Mouse (Mus musculus) layer of hippocampus, postnatal 25 days (tissue): ENCODE measurements around the gene Mfsd2a. TPM values are rescaled to one million over a fixed set of nuclear protein-coding genes. Genes with fewer than 3 reads are reported as not detected.
A peak's percentile ranks its signal among the peaks of the same experiment; 100 is the strongest.

ENCODE experiments used
- DNase-seq, 2 experiments: peaks; one replicate each; pipeline ENCODE4 v3.0.0; 2022; ENCODE audit warnings: mixed read lengths in 2 of 2, low spot score in 1 of 2; ENCODE audit errors: extremely low spot score in 1 of 2
- total RNA-seq, 2 experiments: library from RNA; stranded (reverse); gene quantifications; 2 replicates each; pipeline ENCODE4 v1.2.3; 2021

Gene Mfsd2a
- total RNA-seq, 2 experiments from 2014 or later: 37.9 to 54.8 TPM

- no peak for DNase-seq
Observed at GRCm38 (mm10) chr4:122980684-122981083, 19.7 kb upstream of the Mfsd2a start.

DNA sequence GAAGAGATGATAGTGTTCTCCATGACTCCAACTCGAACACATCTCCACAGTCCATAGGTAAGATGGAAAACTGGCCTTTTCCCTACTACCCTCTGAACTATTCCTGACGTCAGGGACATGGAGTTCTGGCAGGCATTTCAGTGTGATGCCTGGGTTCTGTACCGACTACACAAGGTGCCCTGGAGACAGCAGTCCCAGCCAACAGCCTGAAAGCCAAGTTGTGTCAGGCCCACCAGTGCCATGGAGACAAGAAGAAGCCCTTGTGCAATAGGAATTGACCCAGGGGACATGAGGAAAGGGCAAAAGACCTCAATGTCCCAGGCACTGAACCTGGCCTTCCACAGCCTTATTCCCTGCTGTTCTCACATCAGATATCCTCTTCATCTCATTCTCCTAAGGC, 18.8 kb upstream of the Mfsd2a start:
- DNase-seq: no peak

DNA sequence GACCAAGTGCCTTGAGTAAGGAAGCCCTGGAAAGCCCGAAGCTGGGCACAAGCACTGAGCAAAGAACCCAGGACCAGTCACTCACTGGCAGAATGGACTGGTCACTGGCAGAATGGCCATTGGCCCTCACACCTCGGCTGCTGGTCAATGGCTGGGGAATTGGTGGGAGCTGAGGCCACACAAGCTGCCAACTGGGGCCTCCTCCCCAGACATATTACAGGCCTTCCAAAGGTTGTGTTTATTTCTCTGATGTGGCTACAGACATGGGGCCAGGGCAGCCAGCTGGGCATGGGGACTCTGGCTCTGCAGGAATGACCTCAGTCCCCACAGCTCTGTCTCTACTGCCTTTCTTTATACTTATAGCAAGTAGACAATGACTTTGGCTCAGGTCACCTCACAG, 17.9 kb upstream of the Mfsd2a start:
- no peak for DNase-seq

DNA sequence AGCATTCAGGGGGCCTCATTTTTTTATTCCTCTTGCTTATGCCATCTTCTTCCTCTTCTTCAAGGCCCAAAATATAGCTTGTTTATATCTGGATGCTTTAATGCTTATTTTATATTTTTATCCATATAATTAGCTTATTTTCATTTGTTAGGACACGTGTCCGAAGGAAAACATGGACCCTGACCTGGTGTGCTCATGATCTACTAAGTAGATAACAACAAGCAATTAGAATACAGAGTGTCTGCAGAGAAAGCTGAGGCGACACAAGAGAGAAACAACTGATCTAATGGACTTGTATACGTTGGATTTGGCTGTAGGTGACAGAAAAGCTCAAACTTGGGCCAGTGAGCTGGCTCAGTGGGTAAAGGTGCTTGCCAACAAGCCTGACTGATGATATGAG, 15.9 kb upstream of the Mfsd2a start:
- DNase-seq: no peak

DNA sequence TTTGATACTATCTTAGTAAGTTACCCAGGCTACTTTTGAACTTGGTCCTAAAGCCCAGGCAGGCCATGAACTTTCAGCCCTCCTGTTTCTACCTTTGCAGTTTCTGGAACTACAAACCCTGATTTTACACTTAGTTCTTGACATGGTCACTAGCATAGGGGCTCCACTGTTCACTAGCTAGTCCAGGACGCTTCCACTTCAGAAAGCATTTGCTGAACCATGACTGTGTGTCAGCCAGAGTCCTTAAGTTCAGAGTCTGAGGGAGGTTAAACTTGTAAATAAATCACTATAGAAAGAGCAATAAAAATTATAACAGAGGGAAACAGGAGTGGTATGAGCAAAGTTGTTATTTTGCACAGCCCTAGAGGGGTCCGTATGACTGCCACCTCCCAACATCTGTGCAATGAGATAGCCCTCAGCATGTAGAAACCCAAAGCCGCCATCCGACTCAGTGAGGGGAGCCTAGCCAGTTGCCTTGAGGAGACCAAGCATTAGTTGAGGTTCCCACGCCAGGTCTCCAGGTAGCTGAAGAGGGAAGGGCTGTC, 14.1 kb upstream of the Mfsd2a start:
- no peak for DNase-seq

- DNase-seq: no peak
Observed at GRCm38 (mm10) chr4:122972056-122972455, 11.1 kb upstream of the Mfsd2a start.

- no peak for DNase-seq
Observed at GRCm38 (mm10) chr4:122971646-122972045, 10.7 kb upstream of the Mfsd2a start.

DNA sequence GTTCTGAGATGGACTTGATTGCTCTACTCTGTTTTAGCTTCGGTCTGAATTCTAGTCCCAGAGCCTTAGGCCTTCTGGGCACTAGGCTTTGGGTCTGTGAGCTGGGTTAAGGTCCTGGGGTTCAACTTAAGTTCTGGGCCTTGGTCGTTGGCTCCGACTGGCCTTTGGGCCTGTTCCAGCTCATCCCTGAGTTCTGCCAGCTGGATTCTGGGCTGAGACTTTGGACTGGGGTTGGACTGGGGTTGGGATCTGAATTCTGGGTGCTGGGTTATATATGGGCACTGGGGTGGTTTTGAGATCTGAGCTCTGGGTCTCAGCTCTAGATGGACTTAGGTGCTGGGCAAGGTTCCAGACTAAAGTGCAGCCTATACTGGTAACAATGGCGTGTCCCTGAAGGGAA, 10.2 kb upstream of the Mfsd2a start:
- no peak for DNase-seq

DNA sequence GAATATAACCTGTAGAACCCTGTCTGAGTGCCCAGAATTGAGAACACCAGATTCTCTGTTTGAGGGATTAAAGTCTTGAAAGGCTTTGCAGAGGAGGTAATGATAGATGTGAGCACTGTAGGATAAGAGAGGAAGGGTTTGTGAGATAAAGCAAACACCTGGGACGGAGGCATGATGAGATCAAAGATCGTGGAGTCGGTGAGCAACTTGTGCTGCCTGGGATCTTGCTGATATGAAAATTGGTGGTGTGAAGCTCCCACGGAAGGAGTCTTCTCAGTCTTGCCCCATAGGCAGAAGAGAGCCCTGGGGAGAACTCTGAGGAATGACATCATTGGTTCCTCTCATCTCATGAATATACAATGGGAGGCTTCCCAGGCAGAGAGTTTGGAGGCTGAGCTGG, 7.1 kb upstream of the Mfsd2a start:
- no peak for DNase-seq

DNA sequence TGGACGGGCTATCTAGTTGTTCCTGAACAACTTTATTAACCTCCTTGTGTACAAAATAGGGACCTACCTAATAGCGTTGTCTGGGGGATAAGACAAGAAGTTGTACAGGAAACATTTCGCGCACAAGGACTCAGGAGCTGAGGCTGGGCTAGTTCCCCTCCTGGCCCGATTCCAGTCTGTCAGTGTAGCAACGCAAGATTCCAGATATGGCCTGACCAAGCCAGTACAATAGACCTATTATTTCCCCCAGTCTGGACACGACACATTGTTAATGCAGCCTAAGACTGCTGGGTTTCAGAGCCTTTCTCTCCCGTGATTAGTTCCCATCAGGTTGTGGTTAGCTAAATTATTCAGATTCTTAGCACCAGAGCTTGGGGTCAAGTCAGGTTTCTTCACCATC, 1.8 kb upstream of the Mfsd2a start:
- no peak for DNase-seq

DNA sequence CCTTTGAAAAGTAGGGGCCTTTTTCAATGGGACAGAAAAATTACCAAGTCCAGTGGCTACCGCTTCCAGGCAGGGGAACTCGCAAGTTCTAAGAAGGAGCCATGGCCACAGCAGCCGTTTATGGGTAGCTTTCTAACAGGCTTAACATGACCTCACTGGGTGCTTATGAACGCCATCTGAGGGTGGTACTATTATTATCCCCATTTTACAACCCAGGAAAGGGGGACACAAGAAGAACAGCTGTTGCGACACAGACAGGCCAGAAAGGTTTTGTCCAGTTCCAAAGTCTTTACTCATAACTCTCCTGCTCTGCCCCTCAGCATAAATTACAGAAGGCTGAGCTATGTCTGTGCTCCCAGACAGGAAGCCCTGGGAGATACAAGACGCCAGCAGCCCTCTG, 601 bp upstream of the Mfsd2a start:
- DNase-seq: no peak

- peak in 1 of 2 experiments; percentile 32 for DNase-seq
Observed at GRCm38 (mm10) chr4:122960321-122961099, 478 bp downstream of the Mfsd2a start.

- no peak for DNase-seq
Observed at GRCm38 (mm10) chr4:122959816-122960215, 1.2 kb downstream of the Mfsd2a start.

- peak; percentile 18 to 36 for DNase-seq
Observed at GRCm38 (mm10) chr4:122958491-122959031, 2.4 kb downstream of the Mfsd2a start.

- no peak for DNase-seq
Observed at GRCm38 (mm10) chr4:122956301-122956700, 4.7 kb downstream of the Mfsd2a start.

DNA sequence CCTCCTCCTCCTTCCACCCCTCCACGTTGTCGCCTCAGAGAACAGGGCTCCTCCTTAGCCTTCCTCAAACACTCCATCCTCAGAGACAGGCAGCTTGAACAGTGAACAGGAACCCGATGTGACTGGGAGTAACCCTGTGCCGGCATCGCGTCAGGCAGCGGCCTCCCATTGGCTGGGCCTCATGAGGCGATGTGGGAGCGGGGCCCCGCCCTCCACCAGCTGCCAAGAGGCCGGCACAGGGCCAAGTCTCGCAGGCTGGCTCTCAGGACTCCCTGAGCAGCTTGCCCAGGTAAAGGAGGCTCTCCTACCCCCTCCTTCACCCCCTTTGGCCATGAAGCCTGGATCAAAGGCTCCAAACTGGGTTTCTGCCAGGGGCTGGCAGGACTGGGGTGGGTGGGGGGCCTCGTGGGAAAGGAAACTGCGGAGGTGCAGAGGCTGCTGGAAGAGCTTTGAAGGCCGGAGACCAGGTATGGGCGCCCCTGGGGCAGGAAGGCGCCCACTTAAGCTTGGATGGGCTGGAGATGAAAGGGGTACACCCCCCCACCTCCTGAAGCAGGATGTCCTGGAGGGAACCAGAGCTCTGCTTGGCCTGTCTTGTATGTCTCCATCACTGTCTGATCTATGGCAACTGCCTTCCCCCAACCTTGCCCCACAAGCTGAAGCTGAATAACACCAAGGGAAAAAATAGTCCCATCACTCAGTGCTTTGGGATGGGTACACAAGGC, 5.4 kb downstream of the Mfsd2a start:
- DNase-seq: peak; percentile 74 to 79

DNA sequence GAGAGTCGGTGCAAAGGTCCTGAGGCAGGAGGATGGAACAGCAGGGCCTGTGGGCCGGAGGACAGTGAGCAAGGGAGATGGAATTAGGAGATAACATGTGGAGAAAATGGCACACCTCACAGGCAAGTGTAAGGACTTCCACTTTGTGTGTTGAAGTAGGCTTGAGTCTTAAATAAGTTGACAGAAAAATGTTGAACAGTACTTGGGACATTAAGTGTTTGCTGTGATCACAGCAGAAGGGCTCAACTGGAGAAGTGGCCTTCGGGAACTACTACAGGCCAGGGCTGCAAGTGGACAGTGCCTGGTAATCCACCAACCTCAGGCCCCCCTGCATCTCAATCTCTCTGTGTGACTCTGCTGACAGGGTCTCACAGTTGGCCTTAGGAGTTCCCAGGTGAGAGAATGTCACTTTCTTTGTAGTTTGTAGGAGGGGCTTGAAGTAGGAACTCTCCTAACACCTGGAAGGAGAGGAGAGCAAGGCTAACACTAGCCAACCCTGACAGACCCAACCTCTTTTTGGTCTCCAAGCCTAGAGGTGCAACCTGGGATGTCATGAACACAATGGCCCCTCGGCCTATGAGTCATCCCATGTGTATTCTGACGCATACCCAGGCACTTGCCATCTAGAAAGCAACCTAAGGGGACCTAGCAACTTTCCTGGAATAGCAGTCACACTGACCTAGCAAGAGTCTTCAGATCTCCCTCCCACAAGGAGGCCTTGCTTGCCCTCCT, 6.1 kb downstream of the Mfsd2a start:
- DNase-seq: no peak

- no peak for DNase-seq
Observed at GRCm38 (mm10) chr4:122949096-122949495, 11.9 kb downstream of the Mfsd2a start.

GRCm38 (mm10) chr4:122947223-122947622, 13.8 kb downstream of the Mfsd2a start:
- no peak for DNase-seq

GRCm38 (mm10) chr4:122944408-122944807, 16.6 kb downstream of the Mfsd2a start:
- peak in 1 of 2 experiments; percentile 25 for DNase-seq
